Mouse (Mus musculus): ENCODE measurements around the gene Lpcat4.
"Not testable (repeated sequence)": the region's sequence is repeated elsewhere in the genome, so short reads cannot be mapped to it uniquely, and the experiment has no call there.

Gene Lpcat4

GRCm38 (mm10) chr2:112261748-112262653 lies 22.7 kb downstream of the Lpcat4 start, which contains the start of gene Nop10:
Gene Nop10, plus strand, starts transcription at chr2:112261926.
- DNase-seq = peak; percentile 85 to 87

- peak in 1 of 2 experiments; percentile 29 for DNase-seq
These were observed 23.6 kb downstream of the Lpcat4 start for GRCm38 (mm10) chr2:112262779-112263295.

GRCm38 (mm10) chr2:112264364-112264763 lies 25.1 kb downstream of the Lpcat4 start:
- DNase-seq = no peak

- peak; percentile 93 to 94 for DNase-seq
These were observed 26.4 kb downstream of the Lpcat4 start, which contains the start of gene Slc12a6 for GRCm38 (mm10) chr2:112265448-112266241. Gene Slc12a6, plus strand, starts transcription at chr2:112265825.

GRCm38 (mm10) chr2:112266242-112266592 lies 26.9 kb downstream of the Lpcat4 start, which contains the start of gene Gm21985:
Gene Gm21985, plus strand, starts transcription at chr2:112266314.
- peak; percentile 77 for DNase-seq

GRCm38 (mm10) chr2:112266780-112267179 lies 27.5 kb downstream of the Lpcat4 start:
- DNase-seq = peak; percentile 54 to 58

- DNase-seq = peak in 1 of 2 experiments; percentile 47
These were observed 28.4 kb downstream of the Lpcat4 start for GRCm38 (mm10) chr2:112267547-112268269.

- no peak for DNase-seq
These were observed 30.7 kb downstream of the Lpcat4 start for GRCm38 (mm10) chr2:112270011-112270410.

- DNase-seq = no peak
These were observed 33.6 kb downstream of the Lpcat4 start for GRCm38 (mm10) chr2:112272909-112273308.

- no peak for DNase-seq
These were observed 34.2 kb downstream of the Lpcat4 start for GRCm38 (mm10) chr2:112273474-112273873.

GRCm38 (mm10) chr2:112276870-112277269 lies 37.6 kb downstream of the Lpcat4 start:
- DNase-seq = no peak

- DNase-seq = no peak
These were observed 43.6 kb downstream of the Lpcat4 start for GRCm38 (mm10) chr2:112282846-112283245.

GRCm38 (mm10) chr2:112284363-112285030 lies 45.2 kb downstream of the Lpcat4 start:
- DNase-seq = no peak

- DNase-seq = no peak
These were observed 45.7 kb downstream of the Lpcat4 start for GRCm38 (mm10) chr2:112285031-112285390.

GRCm38 (mm10) chr2:112286062-112286461 lies 46.8 kb downstream of the Lpcat4 start:
- not testable (repeated sequence) for DNase-seq

GRCm38 (mm10) chr2:112287059-112287458 lies 47.8 kb downstream of the Lpcat4 start:
- no peak for DNase-seq

GRCm38 (mm10) chr2:112289507-112289906 lies 50.2 kb downstream of the Lpcat4 start:
- no peak for DNase-seq

- DNase-seq = no peak
These were observed 53.6 kb downstream of the Lpcat4 start for GRCm38 (mm10) chr2:112292823-112293222.

GRCm38 (mm10) chr2:112296211-112296610 lies 56.9 kb downstream of the Lpcat4 start:
- DNase-seq = no peak
